Mouse (Mus musculus) heart, adult 2 months (tissue): Measurements from ENCODE around the gene Tmem208. TPM values are rescaled to one million over a fixed set of nuclear protein-coding genes. Genes with fewer than 3 reads are reported as not detected.
A peak's percentile ranks its signal among the peaks of the same experiment; 100 is the strongest.

Experiments used
- DNase-seq, 2 experiments: peaks; one replicate each; pipeline ENCODE4 v3.0.0; 2021
- H3K27ac ChIP-seq: fragments of 200-600 bp; 2 replicates; pipeline ENCODE4 v1.8.1; 2022
- H3K27me3 ChIP-seq: fragments of 200-500 bp; 2 replicates; pipeline ENCODE4 v1.6.1; 2012; ENCODE audit warnings: mild to moderate bottlenecking, low read length, inconsistent platforms, mixed read lengths; ENCODE audit not compliant: control insufficient read depth, insufficient read depth
- H3K36me3 ChIP-seq: fragments of 200-500 bp; 2 replicates; pipeline ENCODE4 v1.6.1; 2012; ENCODE audit warnings: low read length, inconsistent platforms; ENCODE audit not compliant: control insufficient read depth, insufficient read depth
- H3K4me1 ChIP-seq: fragments of 200-500 bp; 2 replicates; pipeline ENCODE4 v1.6.1; 2011; ENCODE audit warnings: low read length; ENCODE audit not compliant: control insufficient read depth, insufficient read depth
- H3K4me3 ChIP-seq: fragments of 200-600 bp; 2 replicates; pipeline ENCODE4 v1.8.1; 2022
- H3K79me2 ChIP-seq: fragments of 200-500 bp; replicated peaks from 2 replicates; pipeline ENCODE4 v1.6.1; 2012; ENCODE audit warnings: mild to moderate bottlenecking, inconsistent platforms, low read length, moderate library complexity, mixed read lengths; ENCODE audit not compliant: control insufficient read depth, insufficient read depth
- H3K9ac ChIP-seq: fragments of 200-500 bp; 2 replicates; pipeline ENCODE4 v1.6.1; 2012; ENCODE audit warnings: low read depth, mild to moderate bottlenecking, control low read depth, inconsistent platforms, low read length, mixed read lengths
- CTCF ChIP-seq: fragments of 200-600 bp; IDR thresholded peaks from 2 replicates; pipeline ENCODE4 v1.8.1; 2022; ENCODE audit warnings: antibody characterized with exemption, mild to moderate bottlenecking, moderate library complexity
- EP300 ChIP-seq: fragments of 200-500 bp; IDR thresholded peaks from 2 replicates; pipeline ENCODE4 v1.6.1; 2011; ENCODE audit warnings: low read depth, low read length, control low read depth; ENCODE audit not compliant: insufficient read depth
- POLR2A ChIP-seq: fragments of 200-500 bp; IDR thresholded peaks from 2 replicates; pipeline ENCODE4 v1.6.1; 2011; ENCODE audit warnings: mild to moderate bottlenecking, low read depth, low read length, control low read depth; ENCODE audit not compliant: insufficient read depth
- WGBS: fragments of 180-500 bp; shearing (Covaris S2); methylation state at CpG from one replicate; pipeline ENCODE4 v1.1.7; 2018; 5-methylcytosine and 5-hydroxymethylcytosine counted together
- intact Hi-C: fragments of 180-260 bp; cut with DNase I; formaldehyde crosslinking; loops from one replicate; pipeline ENCODE4 v1.15.1; 2025
- polyA plus RNA-seq: library from polyadenylated mRNA; depleted of rRNA; stranded (reverse); fragments of >200 nt; gene quantifications from 2 replicates; pipeline ENCODE4 v1.2.3, GENCODE M21; 2012
- total RNA-seq, 2 experiments: library from RNA; stranded (reverse); gene quantifications; 2 replicates each; pipeline ENCODE4 v1.2.3; 2021

Tmem208 gene
- total and polyA plus RNA-seq, 3 experiments, result 24.1 to 43.6 (median 26.6) TPM

- no peak for DNase-seq
- intact Hi-C loops, result loop anchor here (5.0 kb wide), 1 partner anchor 121 kb away; no protein-coding TSS in a partner anchor
Observed at GRCm38 (mm10) chr8:105356681-105357080, 30.5 kb downstream of the Tmem208 start.

DNA sequence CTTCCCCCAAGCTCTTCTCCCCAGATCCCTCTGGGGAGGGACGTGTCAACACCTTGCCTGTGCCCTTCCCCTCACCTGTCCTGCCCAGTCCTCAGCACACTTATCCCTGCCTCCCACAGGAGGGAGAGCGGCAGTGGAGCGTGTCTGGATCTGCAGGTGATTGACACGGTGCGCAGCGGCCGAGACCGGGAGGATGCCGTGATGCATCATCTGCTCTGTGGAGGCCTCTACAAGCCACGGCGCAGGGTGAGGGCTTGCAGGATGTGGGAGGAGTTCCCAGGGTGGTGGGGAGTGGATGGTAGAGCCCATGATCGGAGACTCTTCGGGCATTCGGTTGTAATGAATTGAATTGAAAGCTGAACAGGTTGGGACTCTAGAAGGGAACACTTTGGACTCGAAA is 33.1 kb downstream of the Tmem208 start:
- no peak for TF ChIP-seq EP300
- TF ChIP-seq CTCF, result no peak
- no peak for TF ChIP-seq POLR2A
- Histone ChIP-seq H3K36me3 (no peaks in the 10 kb centered on the region; the same call in 1 of the 2 replicates), H3K27ac (no peak overlapping the region), H3K4me3 (no peak overlapping the region), H3K79me2 (no peaks in the 10 kb centered on the region), H3K27me3 (no peaks in the 10 kb centered on the region), H3K4me1 (peaks cover 13% of the 10 kb centered on the region), H3K9ac (no peak overlapping the region)
- intact Hi-C loops, result loop anchor here (1.0 to 5.0 kb wide), 2 partner anchors 38 to 118 kb away; no protein-coding TSS in a partner anchor
- DNase-seq, result no peak
- 84% methylated on average over 15 of the region's 15 CpGs for WGBS

More at GRCm38 (mm10) chr8:105356681-105357080, 30.5 kb downstream of the Tmem208 start:
- TF ChIP-seq POLR2A (no peak), CTCF (no peak), EP300 (no peak)
- H3K79me2 ChIP-seq, result no peaks in the 10 kb centered on the region
- H3K4me1 ChIP-seq, result peaks cover 8% of the 10 kb centered on the region
- no peak overlapping the region for H3K27ac ChIP-seq
- no peak overlapping the region for H3K9ac ChIP-seq
- no peaks in the 10 kb centered on the region; the same call in 1 of the 2 replicates for H3K36me3 ChIP-seq
- no peak overlapping the region for H3K4me3 ChIP-seq
- H3K27me3 ChIP-seq, result no peaks in the 10 kb centered on the region
- 92% methylated on average over 14 of the region's 14 CpGs for WGBS

DNA sequence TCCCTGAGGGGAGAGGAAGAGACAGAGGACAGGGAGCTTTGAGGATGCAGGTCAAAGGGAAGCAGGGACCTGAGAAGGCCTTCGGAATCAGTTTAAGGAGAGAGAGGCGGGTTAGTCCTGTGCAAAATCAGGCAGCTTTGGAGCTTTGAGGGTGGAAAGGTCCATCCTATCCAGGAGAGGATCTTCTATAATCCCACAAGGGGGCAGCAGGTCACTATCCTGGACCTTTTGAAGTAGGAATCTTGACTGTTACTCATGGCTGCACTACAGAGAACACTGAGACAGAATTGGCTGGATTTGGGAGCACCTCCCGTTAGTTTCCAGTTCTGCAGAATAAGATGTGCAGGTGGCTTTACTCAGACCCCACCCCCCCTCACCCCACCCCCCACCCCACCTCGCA is 33.5 kb downstream of the Tmem208 start:
- DNase-seq, result no peak
- intact Hi-C loops, result loop anchor here (1.0 to 5.0 kb wide), 2 partner anchors 38 to 118 kb away; no protein-coding TSS in a partner anchor

GRCm38 (mm10) chr8:105361751-105362702 is 35.9 kb downstream of the Tmem208 start:
- Histone ChIP-seq H3K27me3 (no peaks in the 10 kb centered on the region), H3K4me1 (peaks cover 5% of the 10 kb centered on the region), H3K9ac (no peak overlapping the region), H3K79me2 (no peaks in the 10 kb centered on the region), H3K36me3 (no peaks in the 10 kb centered on the region), H3K27ac (peak overlapping the region; percentile 26; the same call in 1 of the 2 replicates), H3K4me3 (no peak overlapping the region)
- TF ChIP-seq POLR2A (no peak), EP300 (no peak), CTCF (no peak)
- DNase-seq, result peak in 1 of 2 experiments; percentile 48
- 40% methylated on average over 12 of the region's 12 CpGs for WGBS
- intact Hi-C loops, result no loop called here

More for the DNA sequence above, 33.5 kb downstream of the Tmem208 start:
- 46% methylated on average over 4 of the region's 4 CpGs for WGBS
- Histone ChIP-seq H3K36me3 (no peaks in the 10 kb centered on the region), H3K9ac (no peak overlapping the region), H3K4me1 (peaks cover 11% of the 10 kb centered on the region), H3K79me2 (no peaks in the 10 kb centered on the region), H3K27ac (no peak overlapping the region), H3K4me3 (no peak overlapping the region), H3K27me3 (no peaks in the 10 kb centered on the region)
- TF ChIP-seq POLR2A, result no peak
- TF ChIP-seq EP300, result no peak
- peak; percentile 67 for TF ChIP-seq CTCF

DNA sequence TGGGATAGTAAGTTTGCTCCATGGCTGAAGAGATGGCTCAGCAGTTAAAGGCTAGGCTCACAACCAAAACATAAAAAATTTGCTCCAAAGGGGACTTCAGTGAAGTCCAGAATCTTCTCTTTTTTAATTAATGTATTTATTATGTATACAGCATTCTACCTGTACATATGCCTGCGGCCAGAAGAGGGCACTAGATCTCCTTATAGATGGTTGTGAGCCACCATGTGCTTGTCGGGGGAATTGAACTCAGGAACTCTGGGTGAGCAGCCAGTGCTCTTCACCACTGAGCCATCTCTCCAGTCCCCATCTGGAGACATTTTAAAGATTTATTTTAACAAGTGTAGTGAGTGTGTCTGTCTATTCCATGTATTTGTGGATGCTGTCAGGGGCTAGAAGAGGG is 41.0 kb downstream of the Tmem208 start:
- Histone ChIP-seq H3K4me1 (peaks cover 3% of the 10 kb centered on the region), H3K4me3 (no peak overlapping the region), H3K9ac (no peak overlapping the region), H3K27ac (no peak overlapping the region), H3K36me3 (no peaks in the 10 kb centered on the region), H3K27me3 (no peaks in the 10 kb centered on the region), H3K79me2 (no peaks in the 10 kb centered on the region)
- no peak for DNase-seq
- TF ChIP-seq POLR2A, result no peak
- peak; percentile 68 for TF ChIP-seq CTCF
- WGBS, result 85% methylated on average over 2 of the region's 2 CpGs
- intact Hi-C loops, result no loop called here

DNA sequence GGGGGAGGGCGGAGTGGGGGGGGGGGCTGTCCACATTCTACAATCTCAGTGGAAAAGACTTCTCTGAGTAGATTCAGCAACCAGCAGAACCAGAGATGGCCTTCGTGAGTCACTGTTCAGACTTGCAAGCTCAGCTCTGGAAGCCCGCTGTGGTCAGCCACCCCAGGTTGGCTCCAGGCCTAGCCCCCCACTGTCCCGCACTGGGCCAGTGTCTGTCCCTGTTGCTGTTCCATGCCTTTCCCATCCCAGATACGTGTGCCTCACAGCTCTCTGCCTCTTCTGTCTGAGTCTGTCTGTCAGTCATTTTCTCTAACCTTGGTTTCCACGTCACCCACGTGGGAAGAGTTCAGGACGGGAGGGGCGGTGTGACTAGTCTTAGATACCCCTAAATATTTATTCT is 46.3 kb downstream of the Tmem208 start:
- no peaks in the 10 kb centered on the region for H3K36me3 ChIP-seq
- no peaks in the 10 kb centered on the region for H3K79me2 ChIP-seq
- no peak overlapping the region for H3K4me3 ChIP-seq
- H3K9ac ChIP-seq, result no peak overlapping the region
- intact Hi-C loops, result no loop called here
- TF ChIP-seq POLR2A (no peak), CTCF (no peak), EP300 (no peak)
- no peaks in the 10 kb centered on the region; the same call in 1 of the 2 replicates for H3K27me3 ChIP-seq
- WGBS, result 82% methylated on average over 8 of the region's 9 CpGs
- H3K4me1 ChIP-seq, result no peaks in the 10 kb centered on the region
- DNase-seq, result no peak
- H3K27ac ChIP-seq, result no peak overlapping the region
